Mouse (Mus musculus) naive thymus-derived CD4-positive, alpha-beta T cell, adult 2 months (primary cell): ENCODE data around the gene Olfr895.

ENCODE experiments used
- DNase-seq: peaks from one replicate; pipeline ENCODE4 v3.0.0-alpha.2; 2011; ENCODE audit warnings: low read depth

Gene Olfr895

GRCm38 (mm10) chr9:38267551-38267950, at the start of gene Olfr895:
Gene Olfr895, plus strand, starts transcription at chr9:38267851.
- no peak for DNase-seq

GRCm38 (mm10) chr9:38252474-38252873, 15.2 kb upstream of the Olfr895 start, which contains the start of gene Olfr143:
Gene Olfr143, plus strand, starts transcription at chr9:38252774.
- no peak for DNase-seq

DNA sequence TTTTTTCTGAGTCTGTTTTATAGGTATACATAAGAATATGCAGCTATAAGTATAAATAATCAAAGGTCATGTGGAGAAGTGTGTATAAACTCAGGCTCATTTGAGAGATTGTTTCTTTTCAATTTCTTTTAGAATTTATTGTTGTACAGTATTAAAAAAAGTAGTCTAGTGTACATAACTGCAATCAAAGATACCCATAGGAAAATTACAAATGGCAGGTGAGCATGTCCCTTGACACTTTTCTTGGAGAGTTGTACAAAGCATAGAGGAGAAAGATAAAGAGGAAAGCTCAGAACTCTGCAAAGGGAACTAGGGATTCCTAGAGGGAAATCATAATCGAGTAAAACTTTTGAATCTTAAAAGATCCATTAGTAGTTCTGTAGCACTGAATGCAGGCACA, 23.2 kb downstream of the Olfr895 start, which contains the start of gene Olfr896-ps1:
TSS of gene Olfr896-ps1 (plus strand) at position 301 of the 400 bp plus-strand sequence.
- no peak for DNase-seq
